Mouse (Mus musculus): Measurements from ENCODE around the gene Gns.

GRCm38 (mm10) chr10:121412824-121413223 lies 47.9 kb downstream of the Gns start:
- TF ChIP-seq CTCF (IDR thresholded peaks at IDR 0.05; ENCODE audit: extremely low read depth, insufficient read depth, low read length) (no peak), POLR2A (IDR thresholded peaks at IDR 0.05; ENCODE audit: extremely low read depth, insufficient read depth, low read length) (no peak)
